Mouse (Mus musculus) neural tube, postnatal 0 days (tissue): ENCODE data around the gene Btn2a2. TPM values are rescaled to one million over a fixed set of nuclear protein-coding genes. Genes with fewer than 3 reads are reported as not detected.

ENCODE experiments used
- microRNA-seq: library from miRNA; unstranded; fragments of <30 nt; microRNA quantifications from one replicate; pipeline ENCODE4, GENCODE M21; 2016
- polyA plus RNA-seq: library from polyadenylated mRNA; unstranded; fragments of >200 nt; fragmentation: Nextera tagmentation; extraction: Ambion mirVana; gene quantifications from 2 replicates; pipeline ENCODE4 v1.2.1, GENCODE M21; 2015

Gene Btn2a2
- polyA plus RNA-seq, result 0.09 TPM in 1 of 2 replicates, not detected in the other

DNA sequence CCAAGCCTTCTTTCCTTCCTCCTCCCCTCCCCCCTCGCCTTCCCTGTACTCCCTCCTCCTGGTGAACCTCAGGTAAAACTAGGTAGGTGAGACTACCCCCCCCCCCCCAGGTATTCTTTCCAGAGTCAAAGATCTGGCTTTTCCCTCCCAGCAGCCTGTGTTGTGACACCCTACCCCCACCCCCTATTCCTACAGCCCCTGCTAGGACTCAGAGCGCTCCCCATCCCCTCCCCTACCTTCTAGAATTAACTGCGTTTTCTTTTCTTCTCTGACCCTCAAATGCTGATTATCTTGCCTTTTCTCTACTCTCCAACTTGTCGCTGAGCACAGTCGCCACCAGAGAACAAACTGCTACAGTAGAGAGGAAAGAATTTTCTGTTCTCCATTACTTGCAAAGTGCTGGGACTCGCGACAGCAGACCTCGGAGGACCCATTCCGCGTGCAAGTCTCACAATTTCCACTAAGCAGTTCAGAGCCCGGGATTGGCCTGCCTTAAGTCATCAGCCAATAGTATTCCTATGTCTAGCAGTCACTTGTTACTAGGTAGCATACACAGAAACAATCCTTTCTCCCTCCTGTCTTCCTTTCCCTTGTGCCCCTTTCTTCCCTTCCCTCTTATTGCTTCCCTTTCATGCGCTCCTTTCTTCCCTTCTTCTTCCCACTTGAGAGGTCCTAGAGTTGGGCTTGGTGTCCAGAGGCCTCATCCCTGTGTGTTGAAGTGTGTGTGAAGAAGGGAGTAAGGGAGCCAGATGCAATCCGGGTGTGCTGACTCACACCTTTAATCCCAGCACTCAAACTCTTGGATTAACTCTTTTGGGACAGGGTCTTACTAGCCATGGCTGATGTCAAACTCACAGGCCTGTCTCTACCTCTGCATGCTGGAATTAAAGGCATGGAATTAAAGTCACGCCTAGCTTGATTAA lies at the start of gene Btn2a2:
TSS of gene Btn2a2 (minus strand) at position 458 of the 923 bp plus-strand sequence.

DNA sequence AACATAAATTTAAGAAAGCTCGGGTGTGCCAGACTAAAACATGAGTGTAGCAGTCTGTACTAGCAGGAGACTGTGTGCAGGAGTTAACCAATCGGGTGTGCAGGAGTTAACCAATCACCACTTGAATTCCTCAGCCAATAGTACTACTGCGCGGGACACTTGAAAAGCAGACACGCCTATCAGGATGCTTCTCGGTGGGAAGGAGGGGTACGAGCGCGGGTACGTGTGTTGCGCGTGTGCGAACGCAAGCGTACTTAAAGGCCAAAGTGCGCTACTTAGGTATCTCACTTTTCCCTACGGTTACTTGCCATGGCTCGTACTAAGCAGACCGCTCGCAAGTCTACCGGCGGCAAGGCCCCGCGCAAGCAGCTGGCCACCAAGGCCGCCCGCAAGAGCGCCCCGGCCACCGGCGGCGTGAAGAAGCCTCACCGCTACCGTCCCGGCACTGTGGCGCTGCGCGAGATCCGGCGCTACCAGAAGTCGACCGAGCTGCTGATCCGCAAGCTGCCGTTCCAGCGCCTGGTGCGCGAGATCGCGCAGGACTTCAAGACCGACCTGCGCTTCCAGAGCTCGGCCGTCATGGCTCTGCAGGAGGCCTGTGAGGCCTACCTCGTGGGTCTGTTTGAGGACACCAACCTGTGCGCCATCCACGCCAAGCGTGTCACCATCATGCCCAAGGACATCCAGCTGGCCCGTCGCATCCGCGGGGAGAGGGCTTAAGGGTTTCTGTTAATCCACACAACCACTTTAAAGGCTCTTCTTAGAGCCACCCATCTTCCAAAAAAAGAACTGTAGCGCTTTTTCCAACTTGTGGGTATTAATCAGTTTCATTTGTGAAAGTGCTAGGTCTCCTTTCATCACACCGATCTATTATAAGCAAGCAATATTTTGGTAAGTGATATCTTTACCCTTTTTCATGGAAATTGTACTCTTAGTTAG lies 46.7 kb upstream of the Btn2a2 start, which contains the start of gene Hist1h3g:
TSS of gene Hist1h3g (plus strand) at position 286 of the 939 bp plus-strand sequence.

DNA sequence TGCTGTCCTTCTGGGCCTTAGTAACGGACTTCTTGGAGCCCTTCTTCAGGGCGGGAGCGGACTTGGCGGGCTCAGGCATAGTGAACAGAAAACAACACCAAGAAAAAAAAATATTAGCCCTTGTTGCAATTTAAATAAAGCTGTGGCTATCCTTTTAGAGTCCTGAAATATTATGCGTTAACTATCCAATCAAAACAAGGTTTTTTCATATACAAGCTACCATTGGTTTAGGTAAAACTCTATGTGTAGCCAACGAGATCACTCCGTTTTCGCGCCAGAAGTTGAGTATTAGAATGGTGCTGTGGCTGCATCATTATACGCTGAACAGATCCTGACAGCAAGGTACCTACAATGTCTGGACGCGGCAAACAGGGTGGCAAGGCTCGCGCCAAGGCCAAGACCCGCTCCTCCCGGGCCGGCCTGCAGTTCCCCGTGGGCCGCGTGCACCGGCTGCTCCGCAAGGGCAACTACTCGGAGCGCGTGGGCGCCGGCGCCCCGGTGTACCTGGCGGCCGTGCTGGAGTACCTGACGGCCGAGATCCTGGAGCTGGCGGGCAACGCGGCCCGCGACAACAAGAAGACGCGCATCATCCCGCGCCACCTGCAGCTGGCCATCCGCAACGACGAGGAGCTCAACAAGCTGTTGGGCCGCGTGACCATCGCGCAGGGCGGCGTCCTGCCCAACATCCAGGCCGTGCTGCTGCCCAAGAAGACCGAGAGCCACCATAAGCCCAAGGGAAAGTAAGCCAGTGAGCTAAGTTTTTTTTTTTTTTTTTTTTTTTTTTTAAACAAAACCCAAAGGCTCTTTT lies 45.1 kb upstream of the Btn2a2 start, which contains the start of gene Hist1h2af:
TSS of gene Hist1h2af (plus strand) at position 347 of the 808 bp plus-strand sequence.

DNA sequence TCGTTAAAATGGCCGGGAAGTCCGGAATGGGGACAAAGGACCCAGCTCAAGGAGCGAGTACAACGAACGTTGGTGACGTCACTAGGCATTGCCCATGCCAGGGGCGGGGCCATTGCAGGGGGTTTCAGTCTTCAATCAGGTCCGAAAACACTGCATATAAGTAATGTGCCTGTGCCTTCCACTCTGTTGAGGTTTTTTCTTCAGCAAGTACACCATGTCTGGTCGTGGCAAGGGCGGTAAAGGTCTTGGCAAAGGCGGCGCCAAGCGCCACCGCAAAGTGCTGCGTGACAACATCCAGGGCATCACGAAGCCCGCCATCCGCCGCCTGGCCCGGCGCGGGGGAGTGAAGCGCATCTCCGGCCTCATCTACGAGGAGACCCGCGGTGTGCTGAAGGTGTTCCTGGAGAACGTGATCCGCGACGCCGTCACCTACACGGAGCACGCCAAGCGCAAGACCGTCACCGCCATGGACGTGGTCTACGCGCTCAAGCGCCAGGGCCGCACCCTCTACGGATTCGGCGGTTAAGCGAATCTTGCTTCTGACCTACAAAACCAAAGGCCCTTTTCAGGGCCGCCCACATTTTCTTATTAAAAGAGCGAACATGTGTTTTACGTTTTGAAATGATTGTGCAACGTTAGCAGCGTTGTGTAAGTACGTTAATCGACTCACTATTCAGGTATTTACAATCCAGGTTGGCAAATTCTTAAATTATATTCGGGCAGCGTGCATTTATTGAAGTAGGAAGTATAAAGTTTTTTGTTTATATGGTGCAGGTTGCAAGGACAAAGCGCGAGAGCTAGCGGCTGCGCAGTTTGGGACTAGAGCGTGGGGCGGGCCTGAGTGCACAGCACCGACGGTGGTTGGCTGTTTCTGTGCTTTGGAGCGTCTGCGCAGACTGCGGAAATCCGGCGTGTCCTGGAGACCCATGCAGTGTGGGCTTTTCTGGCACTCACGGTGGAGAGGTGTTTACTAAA lies 42.5 kb upstream of the Btn2a2 start, which contains the start of gene Hist1h4h:
TSS of gene Hist1h4h (plus strand) at position 150 of the 975 bp plus-strand sequence.

DNA sequence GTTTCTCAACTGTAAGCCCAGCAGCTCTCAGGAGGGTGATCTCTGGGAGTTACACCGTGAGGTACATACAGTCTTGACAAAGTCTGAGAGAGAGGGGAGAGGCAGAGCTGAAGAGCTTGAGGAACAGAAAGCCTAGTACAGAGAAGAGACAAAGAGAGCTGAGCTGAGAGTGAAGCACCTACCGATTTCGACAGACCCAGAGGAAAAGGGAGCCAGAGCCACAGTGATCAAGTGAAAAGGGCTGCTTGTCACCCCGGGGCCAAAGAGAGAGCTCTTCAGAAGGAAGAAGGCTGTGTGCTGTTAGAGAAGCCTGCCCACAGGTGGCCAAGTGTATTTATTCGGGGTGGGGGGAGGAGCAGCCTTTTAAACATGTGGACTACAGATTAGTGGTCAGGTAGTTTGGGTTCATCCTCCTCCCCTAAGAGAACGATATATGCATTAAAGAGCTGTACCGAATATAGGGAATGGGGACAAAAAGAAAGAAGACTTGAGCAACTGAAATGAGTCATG lies 23.0 kb downstream of the Btn2a2 start, which contains the start of gene Btn1a1:
TSS of gene Btn1a1 (minus strand) at position 302 of the 510 bp plus-strand sequence.

Small RNAs within 50 kb of the gene (microRNA-seq; reads per million reads assigned to microRNA genes)
- not detected for gene Gm44297
- not detected for gene n-TStga1

Other genes with a start within 250 kb of the Btn2a2 start
- not detected in 2 replicates for gene Vmn1r223, start 241.7 kb downstream of the Btn2a2 start, polyA plus RNA-seq
- 28.9 and 30.1 TPM in 2 replicates for gene Zfp322a, start 119.6 kb downstream of the Btn2a2 start, polyA plus RNA-seq
- gene Abt1, start 65.0 kb downstream of the Btn2a2 start, polyA plus RNA-seq, result 7.2 and 8.3 TPM in 2 replicates
- 0.11 and 0.19 TPM in 2 replicates for gene Btn1a1, start 23.0 kb downstream of the Btn2a2 start, polyA plus RNA-seq
- 0.92 and 4.6 TPM in 2 replicates for gene Hist1h4h, start 42.2 kb upstream of the Btn2a2 start, polyA plus RNA-seq
- gene Hist1h2af, start 45.0 kb upstream of the Btn2a2 start, polyA plus RNA-seq, result 1.7 TPM in 1 of 2 replicates, not detected in the other
- gene Hist1h3g, start 46.6 kb upstream of the Btn2a2 start, polyA plus RNA-seq, result 1.3 TPM in 1 of 2 replicates, not detected in the other
- 0.09 and 0.36 TPM in 2 replicates for gene Hist1h2bh, start 54.5 kb upstream of the Btn2a2 start, polyA plus RNA-seq
- gene Hist1h3f, start 55.2 kb upstream of the Btn2a2 start, polyA plus RNA-seq, result 0.21 TPM in 1 of 2 replicates, not detected in the other
- not detected in 2 replicates for gene Hist1h4f, start 62.8 kb upstream of the Btn2a2 start, polyA plus RNA-seq
- 0.09 and 0.13 TPM in 2 replicates for gene Hist1h1d, start 64.4 kb upstream of the Btn2a2 start, polyA plus RNA-seq
- 1.5 and 2.0 TPM in 2 replicates for gene Hist1h3e, start 73.5 kb upstream of the Btn2a2 start, polyA plus RNA-seq
- 7.7 and 9.3 TPM in 2 replicates for gene Hist1h2ae, start 82.4 kb upstream of the Btn2a2 start, polyA plus RNA-seq
- 1.5 and 3.0 TPM in 2 replicates for gene Hist1h2bg, start 82.5 kb upstream of the Btn2a2 start, polyA plus RNA-seq
- gene Hist1h2bf, start 85.3 kb upstream of the Btn2a2 start, polyA plus RNA-seq, result 0.65 TPM in 1 of 2 replicates, not detected in the other
- gene Hist1h2ad, start 85.5 kb upstream of the Btn2a2 start, polyA plus RNA-seq, result not detected in 2 replicates
- 0.58 and 0.66 TPM in 2 replicates for gene Hist1h3d, start 86.9 kb upstream of the Btn2a2 start, polyA plus RNA-seq
- 25.2 and 28.2 TPM in 2 replicates for gene Hist1h4d, start 92.7 kb upstream of the Btn2a2 start, polyA plus RNA-seq
- 0.80 and 0.89 TPM in 2 replicates for gene Hist1h2be, start 132.3 kb upstream of the Btn2a2 start, polyA plus RNA-seq
- gene Hist1h1e, start 133.7 kb upstream of the Btn2a2 start, polyA plus RNA-seq, result 7.7 and 9.3 TPM in 2 replicates
- 0.19 and 0.41 TPM in 2 replicates for gene Hist1h2ac, start 195.1 kb upstream of the Btn2a2 start, polyA plus RNA-seq
- gene Hist1h2bc, start 195.3 kb upstream of the Btn2a2 start, polyA plus RNA-seq, result 37.8 and 45.4 TPM in 2 replicates
- gene Hist1h1t, start 207.0 kb upstream of the Btn2a2 start, polyA plus RNA-seq, result not detected in 2 replicates
- 2.4 and 3.7 TPM in 2 replicates for gene Hist1h4c, start 209.6 kb upstream of the Btn2a2 start, polyA plus RNA-seq
- 6.6 and 7.2 TPM in 2 replicates for gene Hfe, start 222.0 kb upstream of the Btn2a2 start, polyA plus RNA-seq
- 16.4 and 22.5 TPM in 2 replicates for gene Hist1h1c, start 250.0 kb upstream of the Btn2a2 start, polyA plus RNA-seq